Mouse (Mus musculus) heart, embryonic 12.5 days (tissue): ENCODE measurements around the gene Idi2. TPM values are rescaled to one million over a fixed set of nuclear protein-coding genes. Genes with fewer than 3 reads are reported as not detected.

Experiments
- ATAC-seq: fragments of 200-750 bp; cut with Nextera tagmentation; 2 replicates; pipeline ENCODE4 v1.8.0; 2017; ENCODE audit warnings: moderate TSS enrichment, moderate library complexity; ENCODE audit not compliant: insufficient number of reproducible peaks, low FRiP score
- H3K27ac ChIP-seq: fragments of 300-500 bp; sonication (generic); 2 replicates; pipeline ENCODE4 v1.5.1; 2016; ENCODE audit warnings: mild to moderate bottlenecking, moderate library complexity; ENCODE audit not compliant: poor library complexity, severe bottlenecking
- H3K27me3 ChIP-seq: fragments of 300-500 bp; sonication (generic); replicated peaks from 2 replicates; pipeline ENCODE4 v1.6.1; 2016; ENCODE audit warnings: mild to moderate bottlenecking, moderate library complexity
- H3K36me3 ChIP-seq: fragments of 300-500 bp; sonication (generic); 2 replicates; pipeline ENCODE4 v1.6.1; 2016; ENCODE audit warnings: mild to moderate bottlenecking, moderate library complexity
- H3K4me1 ChIP-seq: fragments of 300-500 bp; sonication (generic); replicated peaks from 2 replicates; pipeline ENCODE4 v1.6.1; 2016; ENCODE audit warnings: mild to moderate bottlenecking
- H3K4me2 ChIP-seq: fragments of 300-500 bp; sonication (generic); 2 replicates; pipeline ENCODE4 v1.6.1; 2016; ENCODE audit warnings: mild to moderate bottlenecking, moderate library complexity
- H3K4me3 ChIP-seq: fragments of 300-500 bp; sonication (generic); 2 replicates; pipeline ENCODE4 v1.5.1; 2016; ENCODE audit warnings: mild to moderate bottlenecking
- H3K9ac ChIP-seq: fragments of 300-500 bp; sonication (generic); 2 replicates; pipeline ENCODE4 v1.6.1; 2016; ENCODE audit warnings: mild to moderate bottlenecking, moderate library complexity
- H3K9me3 ChIP-seq: fragments of 300-500 bp; sonication (generic); replicated peaks from 2 replicates; pipeline ENCODE4 v1.6.1; 2016; ENCODE audit warnings: mild to moderate bottlenecking, moderate library complexity
- WGBS: fragments of 180-500 bp; shearing (Covaris S2); methylation state at CpG from one replicate; pipeline ENCODE4 v1.1.7; 2016; 5-methylcytosine and 5-hydroxymethylcytosine counted together
- microRNA-seq: library from miRNA; unstranded; fragments of <30 nt; microRNA quantifications from one replicate; pipeline ENCODE4, GENCODE M21; 2017
- polyA plus RNA-seq: library from polyadenylated mRNA; unstranded; fragments of >200 nt; fragmentation: Nextera tagmentation; extraction: Ambion mirVana; gene quantifications from 2 replicates; pipeline ENCODE4 v1.2.1, GENCODE M21; 2016

Gene Idi2
- polyA plus RNA-seq, 1 experiment from 2014 or later = not detected

DNA sequence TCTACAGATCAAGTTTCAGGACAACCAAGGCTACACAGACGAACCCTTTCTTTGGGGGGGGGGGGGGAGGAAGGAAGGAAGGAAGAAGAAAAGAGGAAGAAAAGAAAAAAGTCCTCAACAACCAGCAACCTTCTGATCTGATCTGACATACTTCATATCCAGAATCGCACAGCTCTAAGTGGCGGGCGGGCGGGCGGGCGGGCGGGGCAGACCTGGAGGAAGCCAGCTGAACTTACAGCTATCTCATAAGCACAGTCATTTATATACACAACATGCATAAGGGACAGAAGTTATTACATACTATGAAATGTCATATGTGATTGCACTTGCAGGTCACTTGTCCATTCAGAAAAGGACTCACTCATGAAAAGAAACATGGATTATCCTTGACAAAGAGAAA is 46.8 kb downstream of the Idi2 start:
- Histone ChIP-seq H3K4me2 (no peak overlapping the region), H3K9ac (no peak overlapping the region), H3K36me3 (no peaks in the 10 kb centered on the region), H3K27ac (no peak overlapping the region), H3K27me3 (no peaks in the 10 kb centered on the region), H3K9me3 (no peaks in the 10 kb centered on the region), H3K4me3 (no peak overlapping the region), H3K4me1 (peaks cover 7% of the 10 kb centered on the region)
- ATAC-seq = no peak
- WGBS = 77% methylated on average over 8 of the region's 8 CpGs

GRCm38 (mm10) chr13:9003306-9003705 is 50.6 kb downstream of the Idi2 start:
- Histone ChIP-seq H3K4me2 (no peak overlapping the region), H3K36me3 (no peaks in the 10 kb centered on the region), H3K27ac (no peak overlapping the region), H3K4me1 (no peaks in the 10 kb centered on the region), H3K4me3 (no peak overlapping the region), H3K9ac (no peak overlapping the region), H3K9me3 (no peaks in the 10 kb centered on the region), H3K27me3 (no peaks in the 10 kb centered on the region)
- no peak for ATAC-seq
- WGBS = 71% methylated on average over 2 of the region's 2 CpGs

Small RNAs within 50 kb of the gene (microRNA-seq; reads per million reads assigned to microRNA genes)
- gene Gm22750 = not detected

Other genes starting within 250 kb of the Idi2 start
- gene Wdr37, start 81.0 kb upstream of the Idi2 start, polyA plus RNA-seq = 24.2 and 26.3 TPM in 2 replicates
- 58.4 and 63.5 TPM in 2 replicates for gene Idi1, start 67.4 kb upstream of the Idi2 start, polyA plus RNA-seq
- gene Gm9745, start 4.6 kb upstream of the Idi2 start, polyA plus RNA-seq = not detected in 2 replicates
- 52.5 and 53.3 TPM in 2 replicates for gene Gtpbp4, start 43.2 kb downstream of the Idi2 start, polyA plus RNA-seq
- 33.0 and 37.4 TPM in 2 replicates for gene Larp4b, start 141.0 kb downstream of the Idi2 start, polyA plus RNA-seq